Mouse (Mus musculus) cerebellum, adult 2 months (tissue): ENCODE measurements around the gene C1ql4.

ENCODE experiments used
- CTCF ChIP-seq: fragments of 200-500 bp; IDR thresholded peaks from 2 replicates; pipeline ENCODE4 v1.5.1; 2011; ENCODE audit warnings: low read depth, mild to moderate bottlenecking, control low read depth, low read length, moderate library complexity, borderline replicate concordance; ENCODE audit not compliant: insufficient read depth
- POLR2A ChIP-seq: fragments of 200-500 bp; IDR thresholded peaks from 2 replicates; pipeline ENCODE4 v1.6.1; 2011; ENCODE audit warnings: low read length, control low read depth, borderline replicate concordance; ENCODE audit not compliant: insufficient read depth

GRCm38 (mm10) chr15:99116539-99116938 lies 28.9 kb upstream of the C1ql4 start:
- TF ChIP-seq CTCF: no peak
- TF ChIP-seq POLR2A: no peak
